Mouse (Mus musculus) heart, adult 18-20 months (tissue): ENCODE results near the gene Sh3gl2. TPM values are rescaled to one million over a fixed set of nuclear protein-coding genes. Genes with fewer than 3 reads are reported as not detected.

Source experiments
- DNase-seq, 2 experiments: peaks; one replicate each; pipeline ENCODE4 v3.0.0; 2021 to 2022; ENCODE audit warnings: mixed read lengths in 1 of 2
- total RNA-seq, 2 experiments: library from RNA; stranded (reverse); gene quantifications; 2 replicates each; pipeline ENCODE4 v1.2.3; 2021

Gene Sh3gl2
- total RNA-seq, 2 experiments from 2014 or later = 6.2 to 8.5 TPM

DNA sequence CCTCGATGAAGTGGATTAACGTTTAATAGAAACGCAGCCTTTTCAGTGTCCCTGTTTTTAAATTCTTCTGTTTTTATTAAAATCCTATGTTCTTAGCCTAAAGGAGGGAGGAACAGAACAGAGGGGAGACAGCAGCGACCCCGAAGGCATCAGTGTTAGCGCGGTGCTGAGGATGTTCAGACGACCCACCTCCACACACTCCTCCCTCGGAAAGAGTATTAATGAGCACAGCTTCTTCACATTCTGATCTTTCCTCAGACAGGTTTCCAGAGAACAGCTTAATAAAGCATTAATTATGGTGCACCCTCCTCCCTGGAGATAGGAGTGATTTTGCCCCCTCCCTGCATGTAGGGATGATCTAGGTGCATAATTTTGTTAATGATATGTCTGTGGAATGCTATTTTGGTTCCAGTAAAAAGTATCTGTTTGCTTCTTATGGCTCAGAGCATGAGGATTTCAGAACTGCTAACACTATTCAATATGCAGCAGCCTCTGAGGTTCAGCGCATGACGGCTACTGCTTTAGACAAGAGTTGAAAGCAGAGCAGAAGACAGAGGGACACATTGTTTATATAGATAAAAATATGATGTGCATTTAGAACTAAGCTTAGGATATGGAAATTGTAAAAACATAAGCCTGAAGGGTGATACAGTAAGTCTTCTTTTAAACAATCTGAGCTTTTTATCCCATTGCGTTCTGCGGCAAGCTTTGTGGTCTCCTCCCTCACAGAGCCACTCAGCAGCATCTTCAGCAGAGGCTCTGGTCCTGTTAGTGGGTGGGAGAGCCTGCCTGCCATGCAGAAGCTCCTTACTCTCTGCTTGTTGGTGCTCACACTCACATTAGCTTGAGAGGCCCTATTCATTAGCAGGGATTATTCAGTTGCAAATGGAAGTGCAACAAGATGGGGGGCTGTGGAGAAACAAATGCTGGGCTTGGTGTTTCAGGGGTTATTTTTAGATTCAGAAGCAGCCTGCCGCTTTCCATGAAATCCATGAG is 27.8 kb downstream of the Sh3gl2 start:
- DNase-seq = no peak

DNA sequence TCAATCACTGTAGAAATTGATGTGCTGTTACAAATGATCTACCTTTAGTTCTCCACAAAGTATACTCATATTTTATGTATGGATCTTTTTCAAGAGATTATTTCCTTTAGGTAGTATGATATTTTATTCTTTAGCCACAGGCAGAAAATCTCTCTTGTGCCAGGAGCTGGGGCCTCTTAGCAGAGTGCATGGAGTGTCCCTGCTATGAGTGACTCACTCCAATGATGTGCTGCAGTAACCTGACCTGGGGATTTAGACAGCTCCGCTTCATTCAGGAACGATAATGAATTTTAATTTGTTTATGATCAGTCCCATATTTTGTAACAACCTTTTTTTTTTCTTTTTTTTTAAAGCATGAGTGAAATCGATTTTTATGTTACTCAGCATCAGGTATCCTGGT is 36.7 kb downstream of the Sh3gl2 start:
- no peak for DNase-seq

DNA sequence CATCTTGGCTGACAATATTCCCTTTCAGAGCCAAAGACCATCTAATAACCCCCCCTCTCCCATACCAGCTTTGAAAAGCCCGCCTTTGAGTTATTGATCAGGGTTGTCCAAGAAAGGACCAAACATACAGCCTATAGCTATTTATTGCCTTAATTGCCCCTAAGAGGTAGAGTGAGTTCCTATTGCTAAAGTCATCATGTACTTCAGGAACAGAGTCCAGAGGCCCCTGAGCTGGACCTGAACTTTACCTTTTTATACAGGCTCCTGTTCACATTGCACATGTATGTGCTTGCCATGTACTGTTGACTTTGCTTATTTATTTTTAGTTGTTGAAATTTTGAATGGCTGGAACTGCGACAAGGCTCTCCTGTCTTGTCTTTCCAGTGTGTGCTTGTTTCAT is 37.6 kb downstream of the Sh3gl2 start:
- DNase-seq = no peak

DNA sequence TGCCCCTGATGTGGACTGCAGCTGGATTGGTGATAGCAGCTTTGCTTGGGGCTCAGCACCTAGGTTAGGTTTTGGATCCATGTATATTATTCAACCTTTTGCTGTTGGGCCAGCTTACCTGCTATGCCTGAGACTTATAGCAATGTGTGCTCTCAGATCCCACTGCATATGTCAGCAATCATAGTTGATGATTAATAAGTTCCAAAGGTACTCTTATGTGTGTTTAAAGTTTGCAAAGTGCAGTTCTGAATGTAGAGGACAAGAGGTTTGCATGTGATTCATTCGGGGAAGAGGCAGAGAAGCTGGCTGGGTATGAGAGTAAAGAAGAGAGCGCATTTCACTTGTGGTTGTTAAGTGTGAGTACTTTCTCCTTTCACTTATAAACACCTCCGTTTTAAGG is 43.7 kb downstream of the Sh3gl2 start:
- no peak for DNase-seq

DNA sequence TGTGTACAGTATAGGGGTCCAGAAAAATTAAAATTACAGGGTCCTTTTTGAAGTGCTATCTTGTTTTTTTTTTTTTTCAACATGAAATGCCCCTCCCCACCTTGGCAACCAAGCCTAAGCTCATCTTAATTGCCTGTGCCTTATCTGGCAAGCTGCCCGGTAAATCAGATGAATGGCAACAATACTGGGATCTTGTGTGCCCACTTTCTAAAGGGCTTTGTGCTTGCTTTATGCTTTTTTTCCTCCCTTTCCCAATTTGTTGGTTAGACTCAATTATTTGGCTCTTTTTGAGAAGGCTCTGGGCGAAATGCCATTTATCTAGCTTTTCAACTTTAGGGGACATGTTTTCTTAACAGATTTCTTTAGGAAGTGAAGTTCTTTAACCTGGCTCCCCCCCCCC is 45.3 kb downstream of the Sh3gl2 start:
- no peak for DNase-seq

DNA sequence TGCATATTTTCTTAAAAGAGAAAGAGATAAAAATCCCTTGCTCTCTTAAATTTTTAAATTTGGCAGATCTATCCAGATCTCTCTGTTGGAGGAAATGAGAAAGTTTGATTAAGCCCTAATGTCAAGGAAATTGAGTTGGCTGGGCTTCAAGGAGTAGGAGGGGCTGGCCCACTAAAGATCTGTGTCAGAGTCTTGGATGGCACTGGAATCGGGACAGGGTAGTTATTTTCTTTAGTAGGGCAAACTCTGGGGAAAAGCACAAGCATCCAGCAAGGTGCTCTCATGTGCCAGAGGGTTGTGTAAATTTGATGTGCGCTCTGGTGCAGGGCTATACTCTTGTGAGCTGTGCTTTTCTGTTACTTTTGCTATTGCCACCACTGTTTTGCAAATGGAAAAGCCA is 45.9 kb downstream of the Sh3gl2 start:
- no peak for DNase-seq

DNA sequence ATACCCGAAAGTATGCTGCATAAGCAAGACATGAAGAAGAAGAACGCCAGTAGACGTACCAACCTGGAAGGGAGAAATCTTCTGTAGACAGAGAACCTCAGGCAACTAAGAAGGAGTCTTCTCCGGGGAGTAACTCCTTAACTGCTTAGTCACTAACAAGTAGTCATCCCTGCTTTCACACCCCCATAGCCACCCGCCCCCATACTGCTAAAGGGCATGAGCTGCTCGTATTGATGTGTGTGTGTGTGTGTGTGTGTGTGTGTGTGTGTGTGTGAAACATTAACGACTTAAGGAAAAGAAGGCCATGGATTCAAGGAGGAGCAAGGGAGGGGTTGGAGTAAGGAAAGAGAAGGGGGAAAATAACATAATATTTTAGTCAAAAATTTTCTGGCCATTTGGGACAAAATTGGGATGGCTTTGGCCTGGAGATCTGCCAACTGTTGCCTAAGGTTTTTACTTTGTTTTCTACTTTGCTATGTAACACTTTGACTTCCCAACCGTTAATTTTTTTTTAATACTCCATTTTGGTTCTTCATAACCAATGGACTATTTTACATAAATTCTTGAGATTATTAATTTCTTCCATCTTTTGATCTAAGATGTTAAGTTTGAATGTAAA is 51.0 kb downstream of the Sh3gl2 start:
- no peak for DNase-seq

DNA sequence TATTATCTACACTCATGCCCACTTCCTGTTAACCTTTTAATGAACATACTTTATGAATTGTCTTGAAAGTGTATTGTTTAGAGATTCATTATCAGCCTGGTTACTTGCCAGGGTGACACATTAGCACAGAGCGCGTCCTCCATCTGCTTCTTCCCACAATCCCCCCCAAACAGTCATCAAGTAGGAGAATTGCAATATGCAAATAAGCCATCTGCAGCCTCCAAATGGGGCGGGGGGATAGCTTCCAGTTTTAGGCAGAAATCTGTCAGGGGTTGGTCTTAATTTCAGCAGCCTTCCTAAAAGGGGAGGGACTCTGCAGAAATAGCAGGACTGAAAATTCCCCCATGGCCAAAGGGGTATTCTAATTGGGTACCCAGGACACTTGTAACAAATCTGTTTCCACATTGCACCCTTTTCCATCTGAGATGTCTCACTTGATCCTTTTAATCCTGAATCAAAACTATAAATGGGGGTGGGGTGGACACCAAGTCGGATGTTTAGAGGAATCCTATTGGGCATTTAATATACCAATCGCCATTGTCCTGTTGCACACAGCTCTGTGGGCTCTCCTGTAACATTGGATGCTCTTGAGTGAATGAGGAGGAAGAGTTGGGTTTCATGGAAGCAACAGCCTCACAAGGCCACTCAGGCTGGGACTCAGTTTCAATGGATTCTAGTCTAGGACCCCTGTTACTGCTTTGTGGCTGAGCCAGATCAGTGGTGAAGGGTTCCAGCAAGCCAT is 51.7 kb downstream of the Sh3gl2 start:
- no peak for DNase-seq

DNA sequence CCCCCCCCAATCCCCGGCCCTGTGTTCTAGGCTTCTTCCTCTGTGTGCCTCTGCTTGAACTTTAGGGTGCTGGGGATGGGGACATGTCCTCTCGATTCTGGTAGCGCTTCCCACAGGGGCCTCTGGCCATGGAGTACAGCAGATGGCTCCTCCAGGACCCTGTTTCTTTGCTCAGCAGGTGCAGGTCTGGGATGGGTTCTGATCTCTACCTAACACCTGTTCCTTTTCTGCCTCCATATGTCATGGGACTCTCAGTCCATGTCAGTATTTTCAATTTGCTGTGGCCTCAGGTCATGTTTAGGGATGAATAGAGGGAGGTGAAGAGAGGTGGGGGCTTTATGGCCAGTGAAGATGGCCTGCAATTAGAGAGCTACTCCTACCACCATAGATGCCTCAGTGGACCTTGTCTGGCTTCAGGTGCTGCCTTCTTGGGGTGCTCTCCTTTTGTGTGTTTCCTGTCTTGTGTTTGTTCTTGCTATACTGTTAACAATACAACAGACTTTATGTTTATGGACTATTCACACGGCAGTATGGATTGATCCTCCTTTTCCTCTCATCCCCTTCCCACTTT is 52.9 kb downstream of the Sh3gl2 start:
- no peak for DNase-seq

DNA sequence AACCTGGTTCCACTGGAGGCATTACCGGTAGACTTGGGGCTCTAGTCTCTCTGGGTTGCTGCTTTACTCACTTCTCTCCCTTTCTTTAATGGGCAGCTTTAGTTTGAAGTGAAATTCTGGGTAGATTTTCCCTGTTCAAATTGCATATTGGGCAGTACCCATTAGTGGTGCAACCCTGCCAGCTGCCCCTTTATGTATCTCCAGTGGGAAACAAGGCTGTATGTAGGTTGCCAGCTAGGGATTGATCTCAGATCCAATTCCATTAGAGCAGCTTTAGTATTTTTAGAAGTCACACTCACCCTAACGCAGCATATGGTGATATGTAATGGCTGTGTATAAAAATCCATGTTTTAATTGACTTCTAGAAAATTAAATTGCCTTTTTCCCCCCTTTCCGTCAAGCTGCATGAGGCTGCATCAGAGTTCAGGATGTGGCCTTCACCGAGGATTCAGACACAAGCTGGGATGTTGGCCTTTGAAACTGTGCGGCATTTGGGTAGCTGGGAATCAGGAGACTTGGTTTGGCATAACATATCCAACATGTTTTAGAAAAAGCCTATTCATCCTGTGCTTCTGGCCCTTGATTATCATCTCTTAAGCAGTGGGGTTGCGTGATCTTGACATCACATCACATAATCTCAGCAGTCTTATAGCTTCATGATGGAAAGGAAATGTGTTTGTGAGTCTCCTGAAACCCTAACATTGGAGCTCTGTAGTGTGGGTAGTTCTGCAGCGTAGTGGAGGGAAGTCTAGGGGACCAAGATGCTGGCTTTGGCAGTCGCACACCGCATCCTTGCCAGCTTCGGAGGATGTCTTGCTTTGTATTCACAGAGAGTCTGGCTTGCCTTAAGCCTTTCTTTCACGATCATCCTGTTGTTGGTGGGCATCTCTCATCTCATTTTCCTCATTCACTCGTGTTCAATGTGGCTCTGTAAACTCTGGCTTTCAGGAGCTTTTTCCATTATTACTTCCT is 56.0 kb downstream of the Sh3gl2 start:
- DNase-seq = no peak

DNA sequence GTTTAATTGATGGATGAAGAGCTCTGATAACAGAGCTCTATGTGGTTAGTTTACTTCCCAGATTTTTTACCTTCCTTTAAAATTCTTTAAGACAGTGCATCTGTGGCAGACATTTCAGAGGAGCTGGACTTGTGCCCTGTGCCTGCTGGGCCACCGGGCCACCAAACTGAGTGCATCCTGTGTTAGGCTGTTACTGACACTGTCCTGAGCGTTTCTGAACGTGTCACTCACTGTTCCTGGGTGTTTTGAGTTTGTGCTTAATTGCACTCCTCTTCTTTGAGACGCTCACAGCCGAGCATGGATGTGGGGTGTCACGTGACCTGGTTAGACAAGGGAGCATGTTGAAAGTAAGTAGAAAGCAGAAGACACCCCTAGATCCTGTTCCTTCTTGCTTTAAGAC is 57.2 kb downstream of the Sh3gl2 start:
- DNase-seq = no peak

DNA sequence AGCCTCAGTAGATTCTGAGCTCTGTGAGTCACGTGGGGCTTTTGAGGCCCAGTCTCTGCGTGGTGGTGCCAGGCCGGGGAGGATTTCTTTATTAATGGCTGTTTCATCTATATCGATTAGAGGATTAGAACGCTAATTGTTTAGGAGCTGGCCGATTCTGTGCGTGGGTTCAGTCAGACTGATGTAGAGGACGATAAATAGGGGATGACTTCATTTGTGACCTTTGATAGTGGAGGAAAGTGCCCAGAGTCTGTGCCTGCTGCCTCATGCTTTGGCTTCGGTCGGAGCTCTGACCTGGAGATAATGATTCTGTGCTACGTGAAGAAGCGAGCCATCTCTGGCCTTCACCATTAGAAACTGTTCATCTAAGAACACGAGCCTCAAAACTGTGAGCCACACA is 57.7 kb downstream of the Sh3gl2 start:
- DNase-seq = no peak

DNA sequence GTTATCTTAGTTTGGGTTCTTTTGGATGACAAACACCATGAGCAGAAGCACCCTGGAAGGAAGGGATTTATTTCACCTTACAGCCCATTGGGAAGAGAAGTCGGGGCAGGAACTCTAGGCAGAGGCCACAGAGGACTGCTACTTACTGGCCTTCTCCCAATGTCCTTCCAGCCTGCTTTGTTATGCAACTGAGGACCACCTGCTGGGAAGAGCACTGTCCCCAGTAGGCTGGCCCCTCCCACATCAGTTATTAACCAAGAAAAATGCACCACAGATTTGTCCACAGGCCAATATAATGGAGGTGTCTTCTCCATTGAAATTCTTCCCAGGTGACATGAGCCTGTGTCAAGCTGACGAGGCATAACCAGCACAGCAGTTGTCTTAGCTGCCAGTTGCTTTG is 62.5 kb downstream of the Sh3gl2 start:
- DNase-seq = no peak

DNA sequence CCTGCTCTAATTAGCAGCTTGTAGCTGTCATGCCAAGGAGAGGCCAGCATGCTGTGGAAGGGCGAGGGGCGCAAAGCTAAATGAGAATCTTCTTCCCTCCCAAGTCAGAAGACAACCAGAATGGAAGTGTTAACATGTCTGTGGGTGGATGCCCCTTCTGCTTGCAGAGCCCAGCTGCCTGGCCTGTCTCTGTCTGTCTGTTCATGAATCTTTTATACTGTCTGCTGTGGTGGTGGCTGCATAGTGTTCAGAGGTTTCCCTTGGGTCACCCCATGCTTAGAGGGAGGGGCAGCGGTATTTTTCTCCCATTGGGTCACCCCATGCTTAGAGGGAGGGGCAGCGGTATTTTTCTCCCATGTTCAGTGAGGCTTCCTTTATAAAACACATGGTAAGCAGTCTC is 68.0 kb downstream of the Sh3gl2 start:
- DNase-seq = no peak

DNA sequence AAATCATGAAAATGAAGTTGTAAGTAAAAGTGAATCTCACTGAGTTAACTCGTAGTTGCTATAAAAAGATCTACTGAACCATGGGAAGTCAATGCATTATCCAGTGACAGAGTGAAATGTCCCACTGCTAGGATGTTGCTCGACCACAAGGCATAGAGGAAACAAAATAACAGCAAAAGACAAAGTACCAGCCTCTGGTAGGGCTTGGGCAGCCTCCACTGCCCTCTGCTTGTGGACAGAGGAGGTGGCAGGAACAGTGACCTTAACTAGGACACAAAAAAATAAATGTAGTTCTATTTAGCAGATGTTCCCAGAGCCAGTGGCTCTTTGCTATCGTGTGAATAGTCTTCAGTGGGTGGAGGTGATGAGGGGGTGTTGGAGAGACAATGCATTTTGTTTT is 68.5 kb downstream of the Sh3gl2 start:
- DNase-seq = no peak

DNA sequence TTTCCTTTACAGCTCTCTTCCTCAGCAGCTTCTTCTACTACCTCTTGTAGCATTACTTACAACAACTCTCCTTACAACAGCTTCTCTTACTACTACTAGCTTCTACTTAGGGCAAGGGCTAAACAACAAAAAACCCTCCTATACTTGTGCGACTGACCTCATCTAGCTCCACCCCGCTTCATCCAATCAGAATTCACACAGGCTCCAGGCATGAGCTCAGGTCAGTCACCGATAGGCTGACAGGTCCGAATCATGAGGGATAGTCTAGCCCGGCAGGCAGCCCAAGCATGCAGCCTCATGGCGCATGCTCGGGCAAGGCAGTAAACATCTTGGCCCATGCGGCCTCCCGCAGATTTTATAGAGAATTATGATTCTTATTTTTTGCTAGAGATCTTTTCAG is 78.2 kb downstream of the Sh3gl2 start:
- no peak for DNase-seq

DNA sequence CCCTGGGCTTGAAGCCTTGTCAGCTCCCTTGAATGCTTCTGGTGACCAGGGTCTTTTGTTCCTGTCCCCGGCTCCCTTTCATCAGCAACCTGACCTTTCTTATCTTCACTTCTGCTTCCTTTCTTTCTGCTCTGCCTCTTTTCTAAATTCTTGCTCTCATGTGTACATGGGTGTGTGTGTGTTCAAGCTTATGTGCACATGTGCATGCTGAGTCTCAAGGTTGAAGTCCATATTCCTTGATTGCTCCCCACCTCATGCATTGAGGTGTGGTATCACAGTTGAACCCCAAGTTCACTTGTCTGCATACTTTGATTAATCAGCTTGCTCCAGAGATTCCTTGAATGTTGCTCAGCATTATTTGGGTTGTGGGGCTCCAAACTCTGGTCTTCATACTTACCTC is 85.1 kb downstream of the Sh3gl2 start:
- DNase-seq = no peak

DNA sequence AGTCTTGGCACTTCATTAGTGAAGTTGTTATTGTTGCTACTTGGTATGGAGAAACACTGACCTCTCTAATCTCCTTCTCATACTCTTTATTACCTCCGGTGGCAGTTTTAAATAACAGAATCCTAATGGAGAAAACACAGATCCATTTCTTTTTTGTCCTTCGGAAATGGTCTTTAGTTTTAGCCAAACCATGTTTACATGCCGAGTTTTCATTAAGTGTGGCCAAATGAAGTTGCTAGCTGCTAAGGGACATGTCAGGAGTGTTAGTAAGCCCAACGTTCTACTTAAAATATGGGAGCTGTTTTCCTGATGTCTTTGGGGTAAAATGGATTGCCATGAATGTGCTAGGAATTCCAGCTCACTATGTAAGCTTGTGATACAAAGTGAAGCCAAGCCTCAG is 86.4 kb downstream of the Sh3gl2 start:
- no peak for DNase-seq

DNA sequence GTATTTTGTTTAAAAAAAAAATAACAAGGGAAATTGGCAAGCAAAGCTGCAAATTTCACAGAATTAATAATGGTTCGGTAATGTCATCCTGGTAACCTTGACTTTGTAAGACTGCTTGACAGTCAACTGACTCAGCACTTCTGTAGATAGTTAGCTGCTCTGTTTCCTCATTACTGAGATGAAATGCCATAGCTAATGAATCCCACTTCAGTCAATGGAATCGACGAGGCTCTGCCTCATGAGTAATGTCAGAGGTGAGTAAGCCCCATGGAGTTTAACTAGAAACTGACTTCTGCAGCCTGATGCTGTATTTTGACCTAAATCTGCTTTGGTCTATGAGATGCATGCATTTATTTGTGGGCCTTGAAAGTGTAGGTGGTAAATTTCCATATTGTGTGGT is 88.4 kb downstream of the Sh3gl2 start:
- no peak for DNase-seq

DNA sequence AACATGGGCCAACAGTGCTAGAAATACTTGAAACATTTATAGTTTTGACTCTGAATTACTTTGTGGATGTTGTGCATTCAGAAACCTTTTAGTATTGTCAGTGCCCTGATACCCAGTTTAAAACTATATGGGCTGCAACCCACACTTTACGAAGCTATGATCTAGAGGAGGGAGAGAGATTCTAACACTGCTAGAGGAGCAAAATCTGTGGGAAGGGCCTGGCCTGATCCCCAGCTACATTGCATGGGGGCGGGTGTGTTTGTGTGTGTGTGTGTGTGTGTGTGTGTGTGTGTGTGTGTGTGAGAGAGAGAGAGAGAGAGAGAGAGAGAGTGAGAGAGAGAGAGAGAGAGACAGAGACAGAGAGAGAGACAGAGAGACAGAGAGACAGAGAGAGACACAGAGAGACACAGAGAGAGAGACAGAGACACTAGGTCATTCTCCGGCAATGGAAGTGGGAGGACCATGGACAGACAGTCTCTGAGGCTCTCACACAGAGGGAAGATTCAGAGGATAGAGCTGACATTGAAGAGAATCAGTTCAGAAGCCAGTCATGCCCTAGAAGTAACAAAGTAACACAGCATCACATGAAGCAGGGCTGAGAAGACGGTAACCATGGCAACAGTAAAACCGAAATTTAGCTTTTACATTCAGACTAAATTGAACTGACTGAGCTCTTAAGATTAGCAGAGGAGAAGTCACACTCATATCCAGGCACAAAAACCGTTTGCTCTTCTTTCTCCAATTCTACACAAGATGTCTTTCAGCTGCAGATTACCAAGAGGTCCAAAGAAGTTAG is 95.9 kb downstream of the Sh3gl2 start:
- no peak for DNase-seq
